Mouse (Mus musculus) splenic B cell, adult 2 months (primary cell): ENCODE measurements around the gene Hpdl.

Experiments used
- DNase-seq: peaks from one replicate; pipeline ENCODE4 v3.0.0-alpha.2; 2011; ENCODE audit warnings: low read depth, low spot score
- H3K27me3 ChIP-seq: 2 replicates; pipeline ENCODE4 v1.6.1; 2012; ENCODE audit warnings: mild to moderate bottlenecking, low read length, moderate library complexity, mixed read lengths; ENCODE audit not compliant: control insufficient read depth, poor library complexity, insufficient read depth, severe bottlenecking
- H3K36me3 ChIP-seq: 2 replicates; pipeline ENCODE4 v1.6.1; 2012; ENCODE audit warnings: mild to moderate bottlenecking, low read length, moderate library complexity, mixed read lengths; ENCODE audit not compliant: control insufficient read depth, poor library complexity, insufficient read depth, severe bottlenecking

Hpdl gene

DNA sequence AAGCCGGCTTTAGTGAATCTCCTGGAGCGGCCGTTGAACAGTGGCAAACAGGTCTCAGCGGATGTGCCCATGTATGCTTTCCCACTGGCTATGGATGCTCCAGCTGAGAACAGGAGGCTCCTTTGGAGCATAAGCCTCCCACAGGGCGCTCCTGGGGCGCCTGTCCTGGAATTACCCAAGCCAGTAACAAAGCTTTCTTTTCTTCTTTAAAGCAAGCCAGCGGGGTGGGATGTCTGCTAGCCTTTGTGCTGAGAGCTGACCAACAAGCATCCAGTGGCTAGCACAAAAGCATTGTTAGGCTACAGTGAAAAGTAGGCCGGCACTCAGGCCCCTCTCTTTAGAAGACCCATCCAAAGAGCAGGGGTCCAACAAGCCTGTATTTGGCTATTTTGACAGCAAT is 39.3 kb downstream of the Hpdl start:
- no peaks in the 10 kb centered on the region for H3K27me3 ChIP-seq
- no peak for DNase-seq

DNA sequence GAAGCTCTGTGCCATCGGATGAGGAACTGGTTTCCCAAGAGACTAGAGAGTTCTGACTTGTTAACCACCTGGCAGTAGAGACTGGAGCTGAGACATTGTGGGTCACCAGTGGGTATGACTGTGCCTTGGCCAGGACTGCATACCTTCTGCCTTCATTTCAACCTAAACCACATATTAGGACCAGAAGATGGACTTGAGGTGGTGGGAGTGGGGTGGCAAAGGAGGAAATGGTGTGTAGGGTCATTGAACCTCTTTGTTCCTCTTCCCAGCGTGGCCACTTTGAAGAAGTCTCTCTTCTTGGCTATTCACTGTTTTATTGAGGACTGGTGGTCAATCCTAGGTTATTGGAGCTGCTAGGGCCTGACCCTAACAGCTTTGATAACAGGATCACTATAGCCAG is 40.1 kb downstream of the Hpdl start:
- Histone ChIP-seq H3K27me3 (no peaks in the 10 kb centered on the region), H3K36me3 (no peaks in the 10 kb centered on the region)
- no peak for DNase-seq

More for the DNA sequence above, 39.3 kb downstream of the Hpdl start:
- no peaks in the 10 kb centered on the region for H3K36me3 ChIP-seq

DNA sequence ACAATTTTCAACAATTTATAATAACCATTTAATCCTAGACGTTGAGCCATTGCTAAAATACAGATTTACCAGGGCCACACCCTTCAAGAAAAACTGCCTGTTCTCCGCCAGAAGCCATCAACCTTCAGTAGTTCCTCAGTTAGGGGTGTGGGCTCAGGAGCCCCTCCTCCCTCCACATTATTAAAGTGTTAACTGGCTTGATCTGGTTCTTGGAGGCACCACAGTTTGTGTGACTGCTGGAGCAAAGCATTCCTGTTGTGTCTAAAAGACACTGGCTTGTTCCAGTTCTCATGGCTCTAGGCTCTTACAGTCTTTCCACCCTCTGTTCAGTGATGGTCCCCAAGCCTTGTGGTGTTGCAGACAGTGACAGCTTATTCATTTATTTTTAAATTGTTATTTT is 41.0 kb downstream of the Hpdl start:
- Histone ChIP-seq H3K27me3 (no peaks in the 10 kb centered on the region), H3K36me3 (no peaks in the 10 kb centered on the region)
- no peak for DNase-seq

DNA sequence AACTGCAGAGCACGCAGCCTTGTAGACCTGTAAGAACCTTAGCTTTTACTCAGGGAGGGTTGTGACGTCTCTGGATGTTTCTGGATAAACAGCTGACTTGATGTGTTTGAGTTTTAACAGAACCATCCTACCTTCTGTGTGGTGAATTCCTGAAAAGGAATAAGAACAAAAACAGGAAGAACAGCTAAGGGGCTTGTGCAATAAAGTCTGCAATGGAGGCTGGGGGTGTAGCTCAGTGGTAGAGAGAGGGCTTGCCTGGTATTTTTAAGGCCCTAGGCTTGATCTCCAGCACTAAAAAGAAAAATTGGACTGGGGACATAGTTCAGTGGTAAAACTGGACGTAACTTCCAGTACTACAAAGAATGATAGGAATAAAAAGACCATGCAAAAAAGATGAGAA is 44.4 kb downstream of the Hpdl start:
- no peaks in the 10 kb centered on the region for H3K27me3 ChIP-seq
- DNase-seq: no peak
- H3K36me3 ChIP-seq: peaks cover 2% of the 10 kb centered on the region; the same call in 1 of the 2 replicates

DNA sequence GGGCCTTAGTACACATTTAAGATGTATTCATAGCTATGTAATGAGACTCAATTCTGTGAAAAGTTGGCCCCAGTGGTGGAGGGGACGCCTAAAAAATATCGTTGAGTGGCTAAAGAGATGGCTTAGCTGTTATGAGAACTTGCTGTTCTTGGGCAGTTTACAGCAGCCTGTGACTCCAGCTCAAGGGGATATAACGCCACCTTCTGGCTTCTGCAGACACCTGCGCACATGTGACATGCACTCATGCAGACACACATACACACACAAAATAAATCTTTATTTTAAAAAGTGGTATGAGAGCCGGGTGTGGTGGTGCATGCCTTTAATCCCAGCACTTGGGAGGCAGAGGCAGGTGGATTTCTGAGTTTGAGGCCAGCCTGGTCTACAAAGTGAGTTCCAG is 45.1 kb downstream of the Hpdl start:
- H3K36me3 ChIP-seq: peaks cover 2% of the 10 kb centered on the region; the same call in 1 of the 2 replicates
- DNase-seq: no peak
- no peaks in the 10 kb centered on the region for H3K27me3 ChIP-seq
